Mouse (Mus musculus): ENCODE measurements at regions not wholly inside any gene's neighbourhood (a gene's known extent, or its start where the extent isn't known, plus 50 kb on each side); places are given as distances from the start of the nearest gene placed in this dataset.
A peak's percentile ranks its signal among the peaks of the same experiment; 100 is the strongest.

DNA sequence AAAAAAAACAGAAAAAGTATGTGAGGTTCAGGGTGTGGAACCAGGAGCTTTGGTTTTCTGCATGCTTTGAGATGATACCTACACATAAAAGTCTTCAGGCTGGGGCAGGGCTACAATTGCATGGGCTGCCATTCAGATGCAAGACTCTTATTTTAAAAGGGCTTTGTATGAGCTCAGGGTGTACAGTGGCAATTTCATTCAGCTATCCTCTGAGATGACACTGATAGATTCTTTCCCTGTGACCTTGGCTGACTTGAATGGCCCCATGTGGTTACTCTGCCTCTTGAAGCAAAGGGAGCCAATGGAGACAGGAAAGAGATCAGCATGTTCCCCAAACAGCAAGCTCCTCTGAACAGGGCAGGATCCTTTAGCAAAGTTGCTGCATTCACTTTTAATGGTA is 177.1 kb downstream of the Cmpk2 start:
- TF ChIP-seq CTCF (conservative IDR thresholded peaks at IDR 0.05; ENCODE audit: low read length) (no peak), POU5F1 (IDR thresholded peaks at IDR 0.05; ENCODE audit: borderline replicate concordance, low read length) (no peak), NANOG (IDR thresholded peaks at IDR 0.05; ENCODE audit: borderline replicate concordance, low read length) (peak; percentile 60; the same call in 1 of the 2 replicates)

Measured in E14TG2a.4 (cell line).